Mouse (Mus musculus): ENCODE results near the gene 1700010I14Rik.

The 1700010I14Rik gene

GRCm38 (mm10) chr17:9030181-9030580 lies 42.0 kb downstream of the 1700010I14Rik start:
- DNase-seq (ENCODE audit: low read depth) = no peak

- DNase-seq (ENCODE audit: low read depth) = peak; percentile 85
These were observed 43.4 kb downstream of the 1700010I14Rik start for GRCm38 (mm10) chr17:9031241-9032141.

GRCm38 (mm10) chr17:9032362-9033044 lies 44.4 kb downstream of the 1700010I14Rik start:
- no peak for DNase-seq (ENCODE audit: low read depth)

- peak; percentile 4 for DNase-seq (ENCODE audit: low read depth)
These were observed 45.4 kb downstream of the 1700010I14Rik start for GRCm38 (mm10) chr17:9033511-9033910.

- no peak for DNase-seq (ENCODE audit: low read depth)
These were observed 47.6 kb downstream of the 1700010I14Rik start for GRCm38 (mm10) chr17:9035561-9036348.

GRCm38 (mm10) chr17:9042723-9043122 lies 54.6 kb downstream of the 1700010I14Rik start:
- peak; percentile 62 for DNase-seq (ENCODE audit: low read depth)

- DNase-seq (ENCODE audit: low read depth) = no peak
These were observed 64.4 kb downstream of the 1700010I14Rik start for GRCm38 (mm10) chr17:9052441-9052980.

GRCm38 (mm10) chr17:9059360-9059932 lies 71.3 kb downstream of the 1700010I14Rik start:
- DNase-seq (ENCODE audit: low read depth) = no peak
